Mouse (Mus musculus) neural tube, embryonic 11.5 days (tissue): ENCODE measurements at regions not wholly inside any gene's neighbourhood (a gene's known extent, or its start where the extent isn't known, plus 50 kb on each side); places are given as distances from the start of the nearest gene placed in this dataset.

Source experiments
- ATAC-seq: fragments of 200-750 bp; cut with Nextera tagmentation; 2 replicates; pipeline ENCODE4 v1.8.0; 2017; ENCODE audit warnings: moderate number of reproducible peaks, mild to moderate bottlenecking, moderate TSS enrichment, moderate library complexity; ENCODE audit not compliant: insufficient read depth, low FRiP score, low TSS enrichment
- DNase-seq: peaks from one replicate; pipeline ENCODE4 v3.0.0-alpha.2; 2015; ENCODE audit warnings: low spot score
- H3K27ac ChIP-seq: fragments of 300-500 bp; sonication (generic); 2 replicates; pipeline ENCODE4 v1.5.1; 2014; ENCODE audit warnings: low read depth, mild to moderate bottlenecking, low read length
- H3K27me3 ChIP-seq: fragments of 300-500 bp; sonication (generic); 2 replicates; pipeline ENCODE4 v1.6.1; 2014; ENCODE audit warnings: mild to moderate bottlenecking, low read length, mixed read lengths; ENCODE audit not compliant: control insufficient read depth, insufficient read depth
- H3K36me3 ChIP-seq: fragments of 300-500 bp; sonication (generic); 2 replicates; pipeline ENCODE4 v1.6.1; 2014; ENCODE audit warnings: mild to moderate bottlenecking, low read length, moderate library complexity, mixed read lengths; ENCODE audit not compliant: control insufficient read depth, insufficient read depth
- H3K4me1 ChIP-seq: fragments of 300-500 bp; sonication (generic); 2 replicates; pipeline ENCODE4 v1.6.1; 2014; ENCODE audit warnings: low read length, mixed read lengths; ENCODE audit not compliant: control insufficient read depth, insufficient read depth
- H3K4me2 ChIP-seq: fragments of 300-500 bp; sonication (generic); 2 replicates; pipeline ENCODE4 v1.6.1; 2014; ENCODE audit warnings: low read depth, mild to moderate bottlenecking, moderate library complexity
- H3K4me3 ChIP-seq: fragments of 300-500 bp; sonication (generic); 2 replicates; pipeline ENCODE4 v1.5.1; 2014; ENCODE audit warnings: low read depth, low read length
- H3K9ac ChIP-seq: fragments of 300-500 bp; sonication (generic); 2 replicates; pipeline ENCODE4 v1.6.1; 2014; ENCODE audit warnings: mild to moderate bottlenecking, low read length
- H3K9me3 ChIP-seq: fragments of 300-500 bp; sonication (generic); 2 replicates; pipeline ENCODE4 v1.6.1; 2016; ENCODE audit warnings: low read length; ENCODE audit not compliant: control insufficient read depth
- WGBS: fragments of 180-500 bp; shearing (Covaris S2); extraction: QIAGEN DNeasy Blood & Tissue Kit; methylation state at CpG from one replicate; pipeline ENCODE4 v1.1.7; 2014; 5-methylcytosine and 5-hydroxymethylcytosine counted together

GRCm38 (mm10) chr4:12627158-12627871 is 455.5 kb upstream of the Fam92a start:
- Histone ChIP-seq H3K4me3 (no peak overlapping the region), H3K4me2 (no peak overlapping the region), H3K27ac (no peak overlapping the region), H3K9ac (no peak overlapping the region), H3K4me1 (peaks cover 8% of the 10 kb centered on the region; the same call in 1 of the 2 replicates), H3K9me3 (no peaks in the 10 kb centered on the region), H3K36me3 (no peaks in the 10 kb centered on the region), H3K27me3 (0 out of 2 replicates have a peak, but pooled peaks cover 2% of the 10 kb centered on the region)
- DNase-seq (no peak), ATAC-seq (no peak)
- WGBS = 82% methylated on average over 5 of the region's 5 CpGs

- WGBS = 87% methylated on average over 4 of the region's 4 CpGs
These were observed 449.0 kb upstream of the Fam92a start for GRCm38 (mm10) chr4:12620756-12621270.

GRCm38 (mm10) chr4:12620059-12620755 is 448.4 kb upstream of the Fam92a start:
- H3K27me3 ChIP-seq = no peaks in the 10 kb centered on the region
- H3K4me2 ChIP-seq = no peak overlapping the region
- H3K27ac ChIP-seq = no peak overlapping the region
- no peaks in the 10 kb centered on the region for H3K9me3 ChIP-seq
- H3K4me3 ChIP-seq = no peak overlapping the region
- ATAC-seq = no peak
- WGBS = 55% methylated on average over 4 of the region's 4 CpGs
- no peak overlapping the region for H3K9ac ChIP-seq
- DNase-seq = no peak
- H3K36me3 ChIP-seq = no peaks in the 10 kb centered on the region
- no peaks in the 10 kb centered on the region for H3K4me1 ChIP-seq

More at GRCm38 (mm10) chr4:12620756-12621270, 449.0 kb upstream of the Fam92a start:
- ATAC-seq (no peak), DNase-seq (no peak)
- H3K27ac ChIP-seq = no peak overlapping the region
- no peaks in the 10 kb centered on the region for H3K36me3 ChIP-seq
- H3K27me3 ChIP-seq = no peaks in the 10 kb centered on the region
- H3K4me2 ChIP-seq = no peak overlapping the region
- H3K4me1 ChIP-seq = no peaks in the 10 kb centered on the region
- no peak overlapping the region for H3K9ac ChIP-seq
- H3K4me3 ChIP-seq = no peak overlapping the region
- H3K9me3 ChIP-seq = no peaks in the 10 kb centered on the region

GRCm38 (mm10) chr4:12616665-12617064 is 444.9 kb upstream of the Fam92a start:
- no peak for DNase-seq
- WGBS = 89% methylated on average over 5 of the region's 5 CpGs

GRCm38 (mm10) chr4:12611511-12611910 is 439.7 kb upstream of the Fam92a start:
- no peaks in the 10 kb centered on the region for H3K4me1 ChIP-seq
- DNase-seq (no peak), ATAC-seq (no peak)
- H3K27ac ChIP-seq = no peak overlapping the region
- H3K4me3 ChIP-seq = no peak overlapping the region
- WGBS = 79% methylated on average over 5 of the region's 5 CpGs
- H3K27me3 ChIP-seq = no peaks in the 10 kb centered on the region
- H3K9me3 ChIP-seq = no peaks in the 10 kb centered on the region
- no peak overlapping the region for H3K4me2 ChIP-seq
- no peak overlapping the region for H3K9ac ChIP-seq
- no peaks in the 10 kb centered on the region for H3K36me3 ChIP-seq

More at GRCm38 (mm10) chr4:12616665-12617064, 444.9 kb upstream of the Fam92a start:
- Histone ChIP-seq H3K9ac (no peak overlapping the region), H3K4me3 (no peak overlapping the region), H3K4me1 (no peaks in the 10 kb centered on the region), H3K27ac (no peak overlapping the region), H3K27me3 (no peaks in the 10 kb centered on the region), H3K9me3 (no peaks in the 10 kb centered on the region), H3K36me3 (no peaks in the 10 kb centered on the region), H3K4me2 (no peak overlapping the region)
- no peak for ATAC-seq

- Histone ChIP-seq H3K36me3 (no peaks in the 10 kb centered on the region), H3K4me3 (no peak overlapping the region), H3K9ac (no peak overlapping the region), H3K27ac (no peak overlapping the region), H3K4me1 (no peaks in the 10 kb centered on the region), H3K27me3 (no peaks in the 10 kb centered on the region), H3K9me3 (no peaks in the 10 kb centered on the region), H3K4me2 (no peak overlapping the region)
- 87% methylated on average over 15 of the region's 15 CpGs for WGBS
- ATAC-seq (no peak), DNase-seq (no peak)
These were observed 429.5 kb upstream of the Fam92a start for GRCm38 (mm10) chr4:12601165-12601919.

- Histone ChIP-seq H3K9me3 (no peaks in the 10 kb centered on the region), H3K4me3 (no peak overlapping the region), H3K4me2 (no peak overlapping the region), H3K27me3 (no peaks in the 10 kb centered on the region), H3K9ac (no peak overlapping the region), H3K27ac (no peak overlapping the region), H3K4me1 (no peaks in the 10 kb centered on the region), H3K36me3 (no peaks in the 10 kb centered on the region)
- peak; percentile 35 for DNase-seq
- no peak for ATAC-seq
- 57% methylated on average over 10 of the region's 10 CpGs for WGBS
These were observed 424.1 kb upstream of the Fam92a start for GRCm38 (mm10) chr4:12595801-12596515.

GRCm38 (mm10) chr4:12592973-12593372 is 421.2 kb upstream of the Fam92a start:
- H3K4me1 ChIP-seq = no peaks in the 10 kb centered on the region
- H3K4me3 ChIP-seq = no peak overlapping the region
- 66% methylated on average over 3 of the region's 3 CpGs for WGBS
- H3K27me3 ChIP-seq = no peaks in the 10 kb centered on the region
- no peak overlapping the region for H3K27ac ChIP-seq
- no peaks in the 10 kb centered on the region for H3K36me3 ChIP-seq
- no peaks in the 10 kb centered on the region for H3K9me3 ChIP-seq
- no peak overlapping the region for H3K9ac ChIP-seq
- H3K4me2 ChIP-seq = no peak overlapping the region
- DNase-seq (no peak), ATAC-seq (no peak)
